Mouse (Mus musculus) G1E (cell line): Measurements from ENCODE around the gene Cklf. TPM values are rescaled to one million over a fixed set of nuclear protein-coding genes. Genes with fewer than 3 reads are reported as not detected.
"Not testable (repeated sequence)": the region's sequence is repeated elsewhere in the genome, so short reads cannot be mapped to it uniquely, and the experiment has no call there.

Experiments used
- ATAC-seq: 2 replicates; pipeline ENCODE4 v1.8.0; 2016; ENCODE audit warnings: mild to moderate bottlenecking; ENCODE audit not compliant: insufficient number of reproducible peaks, poor library complexity, low FRiP score, severe bottlenecking; ENCODE audit errors: extremely low read depth
- DNase-seq: peaks from one replicate; pipeline ENCODE4 v3.0.0; 2012; ENCODE audit warnings: low spot score
- H3K27me3 ChIP-seq: 2 replicates; pipeline ENCODE4 v1.6.1; 2012; ENCODE audit warnings: mild to moderate bottlenecking, low read length, inconsistent platforms; ENCODE audit not compliant: insufficient read depth
- H3K36me3 ChIP-seq: replicated peaks from 2 replicates; pipeline ENCODE3; 2012; ENCODE audit warnings: mild to moderate bottlenecking, inconsistent platforms
- H3K4me1 ChIP-seq: 2 replicates; pipeline ENCODE4 v1.6.1; 2012; ENCODE audit warnings: low read depth, low read length, inconsistent platforms, mixed read lengths; ENCODE audit not compliant: insufficient read depth
- H3K4me3 ChIP-seq: 2 replicates; pipeline ENCODE4 v1.5.1; 2012; ENCODE audit warnings: low read depth, mild to moderate bottlenecking, inconsistent platforms, low read length, moderate library complexity, mixed read lengths
- H3K9me3 ChIP-seq: replicated peaks from 2 replicates; pipeline ENCODE4 v1.6.1; 2012; ENCODE audit warnings: inconsistent platforms
- CTCF ChIP-seq: IDR thresholded peaks from 2 replicates; pipeline ENCODE4 v1.5.1; 2012; ENCODE audit warnings: low read depth, low read length, inconsistent platforms, mixed read lengths
- GATA1 ChIP-seq: IDR thresholded peaks from 2 replicates; pipeline ENCODE4 v1.6.1; 2012; ENCODE audit warnings: borderline replicate concordance, low read length, inconsistent platforms, mixed read lengths
- GATA2 ChIP-seq: IDR thresholded peaks from 2 replicates; pipeline ENCODE4 v1.6.1; 2012; ENCODE audit warnings: low read depth, low read length, inconsistent platforms, borderline replicate concordance
- POLR2AphosphoS5 ChIP-seq: IDR thresholded peaks from 2 replicates; pipeline ENCODE4 v1.6.1; 2012; ENCODE audit warnings: low read depth, low read length, inconsistent platforms; ENCODE audit not compliant: insufficient replicate concordance
- TAL1 ChIP-seq: conservative IDR thresholded peaks from 2 replicates; pipeline ENCODE4 v1.6.1; 2012; ENCODE audit warnings: low read depth, low read length, inconsistent platforms, mixed read lengths
- polyA plus RNA-seq: library from polyadenylated mRNA; stranded (reverse); fragments of >175 nt; gene quantifications from 2 replicates; pipeline ENCODE4 v1.2.3, GENCODE M21; 2012
- total RNA-seq, 2 experiments: library from RNA; stranded (forward) in 1 of 2; stranded (reverse) in 1 of 2; fragments of 200-1000 nt in 1 of 2; fragments of >200 nt in 1 of 2; fragmentation: Nextera tagmentation in 1 of 2; gene quantifications; 2 replicates each; pipeline ENCODE4 v1.2.3; 2014 to 2017

Gene Cklf
- total and polyA plus RNA-seq, 3 experiments: 5.2 to 79.1 (median 54.0) TPM

- Histone ChIP-seq H3K36me3 (no peaks in the 10 kb centered on the region), H3K4me1 (no peaks in the 10 kb centered on the region), H3K27me3 (no peaks in the 10 kb centered on the region), H3K9me3 (no peaks in the 10 kb centered on the region), H3K4me3 (no peak overlapping the region)
- ATAC-seq (no peak), DNase-seq (no peak)
- TF ChIP-seq GATA2 (no peak), TAL1 (no peak), CTCF (no peak), POLR2AphosphoS5 (no peak), GATA1 (no peak)
Measured at GRCm38 (mm10) chr8:104294396-104294795, 43.7 kb downstream of the Cklf start.

GRCm38 (mm10) chr8:104301577-104301976, 50.9 kb downstream of the Cklf start:
- not testable (repeated sequence) for H3K4me1 ChIP-seq, DNase-seq, H3K36me3 ChIP-seq, ATAC-seq, H3K27me3 ChIP-seq, H3K9me3 ChIP-seq, H3K4me3 ChIP-seq

DNA sequence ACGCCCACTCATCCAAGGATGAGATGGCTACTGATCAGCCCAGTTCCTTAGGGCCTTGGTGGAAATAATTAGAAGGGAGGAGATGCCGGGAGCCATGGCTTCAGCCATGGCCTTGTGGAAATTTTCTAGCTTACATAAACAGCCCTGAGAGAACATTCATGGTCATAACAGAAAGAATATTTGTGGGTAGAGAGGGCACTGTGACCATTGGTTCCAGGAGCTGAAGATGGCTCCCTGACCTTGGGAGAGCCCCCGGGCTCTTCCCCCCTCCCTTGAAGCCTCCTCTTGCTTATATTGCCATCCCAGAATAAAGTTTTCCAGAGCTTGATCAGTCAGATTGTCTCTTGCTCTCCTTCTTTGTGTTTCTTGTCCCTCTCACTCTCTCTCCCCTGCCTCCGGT, 51.9 kb downstream of the Cklf start:
- DNase-seq, H3K27me3 ChIP-seq, H3K36me3 ChIP-seq, H3K4me3 ChIP-seq, ATAC-seq, H3K4me1 ChIP-seq, H3K9me3 ChIP-seq: not testable (repeated sequence)

GRCm38 (mm10) chr8:104304962-104305361, 54.3 kb downstream of the Cklf start:
- Histone ChIP-seq H3K9me3 (peaks cover 5% of the 10 kb centered on the region), H3K36me3 (no peaks in the 10 kb centered on the region), H3K4me3 (no peak overlapping the region), H3K27me3 (no peaks in the 10 kb centered on the region), H3K4me1 (no peaks in the 10 kb centered on the region)
- TF ChIP-seq POLR2AphosphoS5: no peak
- no peak for TF ChIP-seq CTCF
- no peak for TF ChIP-seq GATA2
- TF ChIP-seq TAL1: no peak
- TF ChIP-seq GATA1: no peak
- DNase-seq (no peak), ATAC-seq (no peak)

DNA sequence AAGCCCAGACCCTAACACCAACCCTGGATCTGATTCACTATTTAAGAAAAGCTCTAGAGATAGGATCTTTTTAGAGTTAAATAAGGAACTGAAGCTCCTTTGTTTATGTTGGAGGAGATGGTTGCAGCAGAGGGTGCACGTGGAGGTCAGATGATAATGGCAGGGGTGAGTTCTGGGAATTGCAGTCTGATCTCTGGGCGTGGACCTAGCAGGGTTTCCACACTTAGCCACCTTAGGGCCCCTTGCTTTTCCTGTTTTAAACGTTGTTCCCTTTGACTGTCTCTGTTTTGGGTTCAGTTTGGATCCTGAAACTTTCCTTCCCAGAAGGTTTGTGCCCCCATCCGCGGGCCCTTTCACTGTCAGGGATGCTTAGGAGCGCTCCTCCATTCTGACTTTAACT, 57.7 kb downstream of the Cklf start:
- not testable (repeated sequence) for H3K9me3 ChIP-seq, H3K27me3 ChIP-seq, ATAC-seq, H3K4me1 ChIP-seq, H3K4me3 ChIP-seq, H3K36me3 ChIP-seq, DNase-seq

DNA sequence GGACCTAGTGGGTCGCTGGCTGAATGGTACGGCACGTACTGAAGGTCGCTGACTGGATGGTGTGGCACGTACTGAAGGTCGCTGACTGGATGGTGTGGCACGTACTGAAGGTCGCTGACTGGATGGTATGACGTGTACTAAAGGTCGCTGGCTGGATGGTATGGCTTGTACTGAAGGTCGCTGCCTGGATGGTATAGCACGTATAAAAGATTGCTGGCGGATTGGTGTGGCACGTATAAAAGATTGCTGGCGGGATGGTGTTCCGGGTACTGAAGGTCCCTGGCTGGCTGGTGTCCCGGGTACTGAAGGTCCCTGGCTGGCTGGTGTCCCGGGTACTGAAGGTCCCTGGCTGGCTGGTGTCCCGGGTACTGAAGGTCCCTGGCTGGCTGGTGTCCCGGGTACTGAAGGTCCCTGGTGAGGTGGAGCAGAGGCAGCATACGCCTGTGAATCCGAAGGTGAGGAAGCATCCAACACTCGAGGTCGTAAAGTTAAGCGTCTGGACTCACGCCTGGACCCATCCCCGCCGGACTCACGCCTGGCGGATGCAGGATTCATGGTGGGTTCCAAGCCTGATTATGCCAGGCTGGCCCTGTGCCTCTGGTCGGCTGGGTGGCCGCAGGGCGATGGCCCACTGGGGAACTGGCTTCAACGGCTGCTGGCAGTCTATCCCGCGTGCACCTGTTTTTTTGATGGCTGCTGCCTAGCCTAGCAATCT, 58.9 kb downstream of the Cklf start, which contains the start of the genes Gm45711 and Cmtm1:
Gene Gm45711 (minus strand): TSS at position 641 of the 715 bp plus-strand sequence.
Gene Cmtm1 (minus strand): TSS at position 705 of the 715 bp plus-strand sequence.
- not testable (repeated sequence) for H3K9me3 ChIP-seq, DNase-seq, H3K36me3 ChIP-seq, H3K27me3 ChIP-seq, H3K4me1 ChIP-seq, ATAC-seq, H3K4me3 ChIP-seq

DNA sequence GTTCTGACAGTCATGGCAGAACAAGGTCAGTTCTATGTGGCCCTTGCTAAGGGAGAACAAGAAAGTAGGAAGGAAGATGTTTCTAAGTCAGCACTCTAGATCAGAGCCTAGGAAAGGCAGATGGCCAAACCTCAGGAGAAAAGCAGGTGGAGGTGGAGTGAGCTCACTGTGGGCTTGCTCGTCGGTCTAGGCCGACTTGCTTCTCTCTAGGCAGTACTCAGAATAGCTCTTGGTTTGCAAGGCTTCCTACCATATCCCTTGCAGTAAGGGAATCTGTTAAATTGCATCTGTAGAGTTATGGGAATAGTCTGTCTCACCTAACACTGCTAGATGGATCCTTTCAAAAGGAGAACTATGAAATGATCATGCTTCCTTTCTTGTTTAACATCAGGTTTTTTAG, 61.4 kb downstream of the Cklf start:
- H3K9me3 ChIP-seq, H3K4me3 ChIP-seq, H3K27me3 ChIP-seq, H3K4me1 ChIP-seq, ATAC-seq, DNase-seq, H3K36me3 ChIP-seq: not testable (repeated sequence)

- ATAC-seq: no peak
- no peak overlapping the region for H3K4me3 ChIP-seq
- no peak for DNase-seq
- no peaks in the 10 kb centered on the region for H3K27me3 ChIP-seq
- no peaks in the 10 kb centered on the region for H3K36me3 ChIP-seq
- peaks cover 5% of the 10 kb centered on the region for H3K9me3 ChIP-seq
- no peaks in the 10 kb centered on the region for H3K4me1 ChIP-seq
- TF ChIP-seq GATA2 (no peak), CTCF (no peak), TAL1 (no peak), POLR2AphosphoS5 (no peak), GATA1 (no peak)
Measured at GRCm38 (mm10) chr8:104313311-104313710, 62.6 kb downstream of the Cklf start.

Other genes starting within 250 kb of the Cklf start
- gene Cdh5, start 149.2 kb upstream of the Cklf start, total RNA-seq (2014; fragmentation: Nextera tagmentation): not detected in 2 replicates
- 0.05 TPM in 1 of 2 replicates, not detected in the other for gene Cdh5, start 149.2 kb upstream of the Cklf start, total RNA-seq (2017)
- not detected in 2 replicates for gene Cdh5, start 149.2 kb upstream of the Cklf start, polyA plus RNA-seq
- not detected in 2 replicates for gene Bean1, start 80.4 kb upstream of the Cklf start, total RNA-seq (2014; fragmentation: Nextera tagmentation)
- gene Bean1, start 80.4 kb upstream of the Cklf start, total RNA-seq (2017): not detected in 2 replicates
- not detected in 2 replicates for gene Bean1, start 80.4 kb upstream of the Cklf start, polyA plus RNA-seq
- gene Tk2, start 2.3 kb upstream of the Cklf start, total RNA-seq (2014; fragmentation: Nextera tagmentation): 47.8 and 63.3 TPM in 2 replicates
- gene Tk2, start 2.3 kb upstream of the Cklf start, total RNA-seq (2017): 47.0 and 50.4 TPM in 2 replicates
- gene Tk2, start 2.3 kb upstream of the Cklf start, polyA plus RNA-seq: 46.8 and 47.1 TPM in 2 replicates
- gene Cmtm2a, start 42.3 kb downstream of the Cklf start, total RNA-seq (2014; fragmentation: Nextera tagmentation): 1.7 TPM in 1 of 2 replicates, not detected in the other
- not detected in 2 replicates for gene Cmtm2a, start 42.3 kb downstream of the Cklf start, total RNA-seq (2017)
- not detected in 2 replicates for gene Cmtm2a, start 42.3 kb downstream of the Cklf start, polyA plus RNA-seq
- gene Gm45711, start 59.2 kb downstream of the Cklf start, total RNA-seq (2014; fragmentation: Nextera tagmentation): not detected in 2 replicates
- gene Gm45711, start 59.2 kb downstream of the Cklf start, total RNA-seq (2017): not detected in 2 replicates
- not detected in 2 replicates for gene Gm45711, start 59.2 kb downstream of the Cklf start, polyA plus RNA-seq
- gene Cmtm1, start 59.3 kb downstream of the Cklf start, total RNA-seq (2014; fragmentation: Nextera tagmentation): not detected in 2 replicates
- 0.06 and 0.33 TPM in 2 replicates for gene Cmtm1, start 59.3 kb downstream of the Cklf start, total RNA-seq (2017)
- gene Cmtm1, start 59.3 kb downstream of the Cklf start, polyA plus RNA-seq: not detected in 2 replicates
- gene Gm11020, start 70.7 kb downstream of the Cklf start, total RNA-seq (2014; fragmentation: Nextera tagmentation): not detected in 2 replicates
- gene Gm11020, start 70.7 kb downstream of the Cklf start, total RNA-seq (2017): not detected in 2 replicates
- gene Gm11020, start 70.7 kb downstream of the Cklf start, polyA plus RNA-seq: not detected in 2 replicates
- gene Cmtm2b, start 71.4 kb downstream of the Cklf start, total RNA-seq (2014; fragmentation: Nextera tagmentation): not detected in 2 replicates
- not detected in 2 replicates for gene Cmtm2b, start 71.4 kb downstream of the Cklf start, total RNA-seq (2017)
- not detected in 2 replicates for gene Cmtm2b, start 71.4 kb downstream of the Cklf start, polyA plus RNA-seq
- not detected in 2 replicates for gene Cmtm3, start 88.5 kb downstream of the Cklf start, total RNA-seq (2014; fragmentation: Nextera tagmentation)
- gene Cmtm3, start 88.5 kb downstream of the Cklf start, total RNA-seq (2017): 0.58 and 1.3 TPM in 2 replicates
- gene Cmtm3, start 88.5 kb downstream of the Cklf start, polyA plus RNA-seq: 0.36 and 0.90 TPM in 2 replicates
- not detected in 2 replicates for gene Cmtm4, start 144.9 kb downstream of the Cklf start, total RNA-seq (2014; fragmentation: Nextera tagmentation)
- gene Cmtm4, start 144.9 kb downstream of the Cklf start, total RNA-seq (2017): under 0.01 and 0.05 TPM in 2 replicates
- not detected in 2 replicates for gene Cmtm4, start 144.9 kb downstream of the Cklf start, polyA plus RNA-seq
- gene Dync1li2, start 192.2 kb downstream of the Cklf start, total RNA-seq (2014; fragmentation: Nextera tagmentation): 28.9 and 32.1 TPM in 2 replicates
- gene Dync1li2, start 192.2 kb downstream of the Cklf start, total RNA-seq (2017): 43.6 and 52.5 TPM in 2 replicates
- 13.9 and 14.8 TPM in 2 replicates for gene Dync1li2, start 192.2 kb downstream of the Cklf start, polyA plus RNA-seq